Mouse (Mus musculus) mature B cell (primary cell): ENCODE results near the gene Gm4707.
"Not testable (repeated sequence)": the region's sequence is repeated elsewhere in the genome, so short reads cannot be mapped to it uniquely, and the experiment has no call there.

Experiments used
- in situ Hi-C: fragments of 300-500 bp; cut with MboI; formaldehyde crosslinking; loops from 2 replicates; pipeline ENCODE4 v1.14.3; 2019

Gene Gm4707

GRCm38 (mm10) chr17:71444718-71445117, 15.0 kb downstream of the Gm4707 start:
- in situ Hi-C loops, result no loop called here

- in situ Hi-C loops, result no loop called here
Measured at GRCm38 (mm10) chr17:71444126-71444525, 15.6 kb downstream of the Gm4707 start.

- in situ Hi-C loops, result no loop called here
Measured at GRCm38 (mm10) chr17:71443273-71443672, 16.4 kb downstream of the Gm4707 start.

- in situ Hi-C loops, result not testable (repeated sequence)
Measured at GRCm38 (mm10) chr17:71422502-71422901, 37.2 kb downstream of the Gm4707 start.

GRCm38 (mm10) chr17:71419448-71419847, 40.3 kb downstream of the Gm4707 start:
- in situ Hi-C loops, result not testable (repeated sequence)

- in situ Hi-C loops, result no loop called here
Measured at GRCm38 (mm10) chr17:71417008-71417407, 42.7 kb downstream of the Gm4707 start.
